Mouse (Mus musculus): Measurements from ENCODE around the gene Cd300lf. TPM values are rescaled to one million over a fixed set of nuclear protein-coding genes. Genes with fewer than 3 reads are reported as not detected.
A peak's percentile ranks its signal among the peaks of the same experiment; 100 is the strongest.

The Cd300lf gene
- polyA plus RNA-seq, 1 experiment from 2014 or later = 0.17 TPM

DNA sequence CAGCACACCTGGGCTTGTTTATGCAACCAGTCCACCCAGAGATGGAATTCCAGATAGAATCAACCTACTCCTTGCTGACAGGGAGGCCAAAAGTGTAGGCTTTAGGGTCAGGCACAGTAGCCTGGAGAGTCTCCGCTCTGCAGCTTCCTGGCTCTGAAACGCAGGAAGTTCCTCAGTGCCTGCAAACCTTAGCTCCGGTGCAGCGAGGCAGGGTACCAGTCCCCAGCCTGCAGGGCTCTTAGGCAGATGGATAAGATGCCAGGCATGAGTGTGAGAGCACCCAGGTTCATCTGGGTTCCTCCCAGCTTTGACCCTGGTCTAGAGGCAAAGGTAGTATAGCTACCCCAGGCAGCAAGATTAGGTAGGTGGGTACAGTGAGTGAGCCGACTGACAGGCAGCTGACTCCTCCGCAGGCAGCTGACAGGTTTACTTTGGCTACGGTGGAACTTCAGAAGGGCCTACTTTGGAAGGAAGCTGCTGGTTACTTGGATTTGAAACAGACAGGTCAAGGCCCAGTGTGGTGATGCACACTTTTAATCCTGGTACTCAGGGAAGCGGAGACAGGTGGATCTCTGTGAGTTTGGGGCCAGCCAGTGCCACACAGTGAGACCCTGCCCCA is 33.9 kb upstream of the Cd300lf start:
- H3K4me2 ChIP-seq = peak overlapping the region; percentile 6; the same call in 1 of the 2 replicates
- no peaks in the 10 kb centered on the region for H3K9me3 ChIP-seq
- WGBS = 87% methylated on average over 8 of the region's 8 CpGs
- peaks cover 39% of the 10 kb centered on the region for H3K4me1 ChIP-seq (replicated peaks)
- no peak for ATAC-seq (ENCODE audit: low FRiP score, low read depth)
- no peak overlapping the region for H3K9ac ChIP-seq
- H3K36me3 ChIP-seq = no peaks in the 10 kb centered on the region
- no peak overlapping the region for H3K4me3 ChIP-seq
- peaks cover 18% of the 10 kb centered on the region for H3K27me3 ChIP-seq
- H3K27ac ChIP-seq (replicated peaks) = no peak overlapping the region

DNA sequence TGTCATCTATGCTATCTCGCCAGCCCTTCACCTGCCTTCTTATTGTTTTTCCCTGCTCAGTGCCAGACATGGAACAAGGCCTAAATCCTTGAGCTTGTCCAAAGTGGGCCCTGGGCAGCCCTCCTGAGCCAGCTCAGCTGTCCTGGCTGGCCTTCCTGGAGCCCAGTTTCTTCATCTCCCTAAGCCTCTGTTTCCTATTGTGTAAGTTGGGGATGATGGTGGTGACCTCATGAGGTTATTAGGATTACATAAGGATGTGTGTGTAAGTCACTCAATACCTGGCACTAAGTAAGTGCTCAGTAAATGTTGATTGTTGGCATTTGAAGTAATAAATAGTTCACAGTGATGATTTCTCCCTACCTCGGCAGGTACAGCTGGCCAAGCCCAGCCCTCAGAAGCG is 33.0 kb upstream of the Cd300lf start:
- Histone ChIP-seq H3K9ac (no peak overlapping the region), H3K9me3 (no peaks in the 10 kb centered on the region), H3K27me3 (peaks cover 26% of the 10 kb centered on the region), H3K4me3 (no peak overlapping the region), H3K36me3 (no peaks in the 10 kb centered on the region), H3K4me1 (replicated peaks) (peaks cover 35% of the 10 kb centered on the region), H3K4me2 (no peak overlapping the region; the same call in 1 of the 2 replicates), H3K27ac (replicated peaks) (no peak overlapping the region)
- 85% methylated on average over 3 of the region's 3 CpGs for WGBS
- no peak for ATAC-seq (ENCODE audit: low FRiP score, low read depth)

DNA sequence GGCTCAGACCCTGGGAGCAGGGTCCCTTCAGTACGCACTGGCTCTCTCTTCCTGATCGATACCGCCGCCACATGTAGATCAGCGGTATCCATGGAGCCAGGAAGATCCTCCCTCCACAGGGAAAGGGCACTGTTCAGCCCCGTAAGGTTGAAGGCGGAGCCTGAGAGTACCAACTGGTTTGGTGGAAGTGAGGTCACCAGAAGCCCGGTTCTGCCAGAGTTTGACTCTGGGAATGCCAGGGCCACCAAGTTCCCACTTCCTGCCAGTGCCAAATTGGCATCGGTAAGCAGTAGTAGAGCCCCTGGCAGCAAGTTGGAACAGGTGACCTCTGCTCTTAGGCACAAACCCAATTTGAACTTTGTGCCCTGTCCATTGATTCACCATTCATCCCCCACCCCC is 31.2 kb upstream of the Cd300lf start:
- H3K27me3 ChIP-seq = peaks cover 34% of the 10 kb centered on the region

DNA sequence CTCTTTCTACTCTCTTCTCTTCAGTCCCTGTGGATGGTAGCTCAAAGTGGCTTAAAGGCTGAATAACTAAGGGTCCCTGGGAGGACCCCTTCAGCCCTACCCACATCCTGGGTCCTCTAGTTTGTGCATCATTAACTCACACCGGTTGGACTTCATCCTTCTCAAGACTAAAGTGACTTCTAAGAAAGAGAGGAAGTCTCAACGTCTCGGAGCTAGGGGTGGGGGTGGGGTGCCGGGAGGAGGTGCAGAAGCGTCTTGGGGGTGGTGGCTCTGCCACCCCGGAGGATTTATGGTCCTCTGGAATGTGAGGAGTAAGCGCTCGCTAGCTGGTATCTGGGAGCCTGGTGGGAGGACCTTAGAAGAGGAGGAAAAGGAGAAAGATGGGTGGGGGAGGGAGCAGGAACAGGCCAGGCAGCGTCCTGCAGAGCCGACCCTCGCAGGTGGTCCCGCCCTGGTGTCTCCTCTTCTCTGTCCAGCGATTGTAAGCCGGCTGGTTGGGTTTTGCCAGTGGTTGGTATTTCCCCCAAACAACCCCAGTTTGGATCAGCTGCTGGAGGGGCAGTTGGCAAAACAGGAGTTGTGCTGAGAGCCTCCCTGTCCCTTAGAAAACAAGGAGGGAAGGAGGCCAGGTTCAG is 30.7 kb upstream of the Cd300lf start:
- Histone ChIP-seq H3K9ac (peak overlapping the region; percentile 49), H3K36me3 (no peaks in the 10 kb centered on the region), H3K27ac (replicated peaks) (peak overlapping the region; percentile 40; the same call in 1 of the 2 replicates), H3K4me2 (peak overlapping the region; percentile 54), H3K4me1 (replicated peaks) (peaks cover 28% of the 10 kb centered on the region), H3K9me3 (no peaks in the 10 kb centered on the region), H3K27me3 (peaks cover 34% of the 10 kb centered on the region), H3K4me3 (peak overlapping the region; percentile 49)
- ATAC-seq (ENCODE audit: low FRiP score, low read depth) = no peak
- WGBS = under 1% methylated on average over 14 of the region's 14 CpGs

More for the DNA sequence above, 31.2 kb upstream of the Cd300lf start:
- 0 out of 2 replicates have a peak, but pooled peaks have one; percentile 10 for ATAC-seq (ENCODE audit: low FRiP score, low read depth)
- Histone ChIP-seq H3K4me2 (peak overlapping the region; percentile 54), H3K9ac (peak overlapping the region; percentile 49; the same call in 1 of the 2 replicates), H3K9me3 (no peaks in the 10 kb centered on the region), H3K4me3 (peak overlapping the region; percentile 49), H3K27ac (replicated peaks) (peak overlapping the region; percentile 40; the same call in 1 of the 2 replicates), H3K4me1 (replicated peaks) (peaks cover 28% of the 10 kb centered on the region), H3K36me3 (no peaks in the 10 kb centered on the region)
- WGBS = 1% methylated on average over 9 of the region's 9 CpGs

DNA sequence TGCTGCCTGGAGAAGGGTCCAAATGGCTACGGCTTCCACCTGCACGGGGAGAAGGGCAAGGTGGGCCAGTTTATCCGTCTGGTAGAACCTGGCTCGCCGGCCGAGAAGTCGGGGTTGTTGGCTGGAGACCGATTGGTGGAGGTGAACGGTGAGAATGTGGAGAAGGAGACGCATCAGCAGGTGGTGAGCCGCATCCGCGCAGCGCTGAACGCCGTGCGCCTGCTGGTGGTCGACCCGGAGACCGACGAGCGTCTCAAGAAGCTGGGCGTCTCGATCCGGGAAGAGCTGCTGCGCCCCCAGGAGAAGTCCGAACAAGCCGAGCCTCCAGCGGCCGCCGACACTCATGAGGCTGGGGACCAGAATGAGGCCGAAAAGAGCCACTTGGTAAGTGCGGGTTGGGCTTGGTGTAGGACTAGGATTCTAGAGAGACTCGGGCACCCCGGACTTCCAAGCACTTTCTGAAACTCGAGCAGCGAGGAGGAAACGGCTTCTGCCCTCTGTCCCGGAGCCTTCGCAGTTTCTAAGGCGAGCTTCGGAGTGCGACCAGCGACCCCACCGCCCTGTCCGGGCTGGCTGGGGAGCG is 29.9 kb upstream of the Cd300lf start:
- WGBS = under 1% methylated on average over 47 of the region's 47 CpGs
- H3K4me3 ChIP-seq = peak overlapping the region; percentile 49
- H3K9me3 ChIP-seq = 0 out of 2 replicates have a peak, but pooled peaks cover 4% of the 10 kb centered on the region
- H3K27ac ChIP-seq (replicated peaks) = peak overlapping the region; percentile 40; the same call in 1 of the 2 replicates
- peaks cover 28% of the 10 kb centered on the region for H3K4me1 ChIP-seq (replicated peaks)
- H3K4me2 ChIP-seq = peak overlapping the region; percentile 54
- H3K36me3 ChIP-seq = no peaks in the 10 kb centered on the region
- 0 out of 2 replicates have a peak, but pooled peaks have one; percentile 9 for ATAC-seq (ENCODE audit: low FRiP score, low read depth)
- peaks cover 34% of the 10 kb centered on the region for H3K27me3 ChIP-seq
- peak overlapping the region; percentile 49 for H3K9ac ChIP-seq

DNA sequence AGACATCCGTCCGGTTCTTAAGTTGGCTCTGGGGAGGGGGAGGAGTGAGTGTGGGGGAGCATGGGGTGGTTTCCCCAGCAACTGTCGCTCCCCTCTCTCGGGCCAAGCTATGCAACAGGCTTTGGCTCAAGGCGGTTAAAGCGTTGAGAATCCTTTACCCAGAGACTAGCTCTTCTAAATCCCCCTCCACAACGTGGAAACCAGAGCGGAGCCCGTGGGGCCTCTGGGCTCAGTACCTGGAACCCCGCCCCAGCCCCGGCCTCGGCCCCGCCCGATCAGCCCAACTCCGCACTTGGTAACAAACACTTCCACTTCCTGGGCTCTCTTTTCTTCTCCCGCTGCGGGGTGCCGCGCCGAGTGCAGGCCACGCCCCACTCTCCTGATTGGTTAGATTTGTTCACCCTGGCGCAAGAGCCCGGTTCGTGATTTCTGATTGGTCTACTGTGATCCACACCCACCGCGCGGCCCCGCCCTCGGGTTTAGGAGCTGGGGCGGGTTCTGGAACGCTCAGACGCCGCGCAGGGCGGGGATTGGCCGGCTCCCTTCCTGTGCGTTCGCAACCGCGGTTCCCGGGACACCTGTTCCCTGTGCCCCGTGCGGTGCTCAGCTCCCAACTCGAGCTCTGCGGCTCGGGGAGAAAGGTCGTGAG is 29.2 kb upstream of the Cd300lf start, which contains the start of gene Slc9a3r1:
TSS of gene Slc9a3r1 (plus strand) at position 510 of the 649 bp plus-strand sequence.
- peak within 1 kb of the TSS; percentile 54 for H3K4me2 ChIP-seq
- peaks cover 28% of the 10 kb centered on the region for H3K4me1 ChIP-seq (replicated peaks)
- no peaks in the 10 kb centered on the region for H3K36me3 ChIP-seq
- under 1% methylated on average over 47 of the region's 47 CpGs for whole genome bisulfite sequencing
- H3K4me3 ChIP-seq = peak within 1 kb of the TSS; percentile 49
- peak within 1 kb of the TSS; percentile 49 for H3K9ac ChIP-seq
- peak within 1 kb of the TSS; percentile 52 for H3K27ac ChIP-seq (replicated peaks)
- peak; percentile 92 for ATAC-seq (ENCODE audit: low FRiP score, low read depth)
- 0 out of 2 replicates have a peak, but pooled peaks cover 4% of the 10 kb centered on the region for H3K9me3 ChIP-seq
- H3K27me3 ChIP-seq = peaks cover 34% of the 10 kb centered on the region

DNA sequence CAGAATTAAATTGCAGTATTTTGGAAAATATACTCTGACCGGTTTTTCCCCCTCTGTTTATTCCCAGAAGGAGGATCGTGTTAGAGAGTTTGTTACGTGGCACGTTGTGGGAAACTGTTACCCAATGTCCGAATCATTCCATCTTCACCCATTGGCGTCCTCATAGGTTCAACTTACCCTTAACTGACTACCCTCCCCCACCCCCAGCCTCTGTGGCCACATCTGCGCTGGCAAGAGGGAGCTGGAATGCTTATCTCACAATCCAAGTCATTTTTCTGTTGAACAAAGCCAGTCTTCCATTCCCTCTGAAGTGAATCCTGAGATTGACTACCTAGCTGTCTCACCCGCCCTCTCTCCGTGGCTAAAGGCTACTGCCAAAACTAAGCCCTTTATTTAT is 28.4 kb upstream of the Cd300lf start:
- Histone ChIP-seq H3K4me1 (replicated peaks) (peaks cover 28% of the 10 kb centered on the region), H3K36me3 (no peaks in the 10 kb centered on the region), H3K9ac (no peak overlapping the region), H3K4me3 (no peak overlapping the region), H3K27ac (replicated peaks) (0 out of 2 replicates have a peak overlapping the region, but pooled peaks have one; percentile 52), H3K27me3 (peaks cover 34% of the 10 kb centered on the region), H3K4me2 (peak overlapping the region; percentile 54), H3K9me3 (0 out of 2 replicates have a peak, but pooled peaks cover 4% of the 10 kb centered on the region)
- 24% methylated on average over 9 of the region's 9 CpGs for WGBS
- no peak for ATAC-seq (ENCODE audit: low FRiP score, low read depth)

DNA sequence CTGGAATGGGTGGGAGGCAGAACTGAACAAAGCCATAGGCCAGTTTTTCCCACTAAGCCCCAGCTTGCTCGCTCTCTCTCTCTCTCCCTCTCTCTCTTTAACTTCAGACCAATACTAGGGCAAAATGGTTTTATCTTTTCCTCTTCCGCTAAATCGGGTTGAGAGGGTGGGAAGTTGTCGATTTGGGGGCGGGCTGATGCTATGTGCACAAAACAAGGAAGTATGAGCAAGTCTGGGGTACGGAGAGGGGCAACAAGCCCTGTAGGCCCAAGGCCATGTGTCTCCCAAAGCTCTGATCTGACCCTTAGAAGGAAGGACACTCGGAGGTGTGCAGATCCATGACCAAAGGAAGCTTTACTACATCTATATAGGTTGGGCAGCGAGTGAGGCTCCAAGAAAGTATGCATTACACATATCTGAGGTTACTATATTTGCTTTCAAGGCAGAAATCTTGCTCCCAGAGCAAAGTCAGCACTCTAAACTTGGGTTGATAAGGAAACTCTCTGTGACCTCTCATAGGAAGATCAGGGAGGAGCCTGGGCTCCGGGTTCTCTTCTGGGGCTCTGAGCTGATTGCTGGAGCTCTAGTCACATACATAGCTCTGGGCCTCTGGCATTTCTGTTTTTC is 27.9 kb upstream of the Cd300lf start:
- Histone ChIP-seq H3K9ac (no peak overlapping the region), H3K27me3 (peaks cover 37% of the 10 kb centered on the region), H3K9me3 (0 out of 2 replicates have a peak, but pooled peaks cover 4% of the 10 kb centered on the region), H3K4me2 (no peak overlapping the region), H3K4me1 (replicated peaks) (peaks cover 28% of the 10 kb centered on the region), H3K36me3 (no peaks in the 10 kb centered on the region), H3K4me3 (no peak overlapping the region), H3K27ac (replicated peaks) (no peak overlapping the region)
- WGBS = 67% methylated on average over 9 of the region's 9 CpGs
- no peak for ATAC-seq (ENCODE audit: low FRiP score, low read depth)

DNA sequence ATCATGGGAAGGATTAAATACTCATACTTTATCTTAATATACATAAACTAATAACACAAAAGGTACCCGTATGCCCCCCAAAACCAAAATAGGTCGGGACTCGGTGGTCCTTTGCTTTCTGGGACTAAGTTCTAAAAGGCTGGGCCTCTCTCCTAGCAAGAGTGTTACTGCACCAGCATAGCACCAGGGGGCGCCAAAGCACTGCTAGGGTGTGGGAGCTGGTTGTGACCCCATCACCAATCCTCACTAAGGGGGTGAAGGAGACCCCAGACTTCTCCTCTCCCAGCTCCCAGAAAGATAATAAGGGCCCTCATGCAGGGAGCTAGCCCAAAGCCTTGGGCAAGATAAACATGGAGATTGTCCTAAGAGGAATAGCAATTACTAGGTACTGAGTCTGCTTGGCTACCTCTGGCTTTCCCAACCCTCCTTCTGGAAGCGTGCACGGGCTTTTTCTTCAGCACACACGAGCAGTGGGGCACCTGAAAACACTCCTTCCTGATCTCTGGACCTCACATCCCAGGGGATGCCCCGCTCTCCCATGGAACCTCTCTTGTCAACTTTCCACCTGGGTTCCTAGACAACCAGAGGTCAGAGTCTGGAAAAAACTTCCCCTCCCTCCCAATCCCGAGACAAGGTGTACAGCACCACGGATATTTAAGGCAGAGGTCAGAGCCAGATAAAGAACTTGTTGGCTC is 27.2 kb upstream of the Cd300lf start:
- no peaks in the 10 kb centered on the region for H3K36me3 ChIP-seq
- H3K27me3 ChIP-seq = peaks cover 42% of the 10 kb centered on the region
- no peak for ATAC-seq (ENCODE audit: low FRiP score, low read depth)
- 32% methylated on average over 10 of the region's 10 CpGs for WGBS
- H3K4me2 ChIP-seq = no peak overlapping the region
- 0 out of 2 replicates have a peak, but pooled peaks cover 4% of the 10 kb centered on the region for H3K9me3 ChIP-seq
- H3K4me1 ChIP-seq (replicated peaks) = peaks cover 28% of the 10 kb centered on the region
- no peak overlapping the region for H3K27ac ChIP-seq (replicated peaks)
- no peak overlapping the region for H3K4me3 ChIP-seq
- no peak overlapping the region for H3K9ac ChIP-seq

DNA sequence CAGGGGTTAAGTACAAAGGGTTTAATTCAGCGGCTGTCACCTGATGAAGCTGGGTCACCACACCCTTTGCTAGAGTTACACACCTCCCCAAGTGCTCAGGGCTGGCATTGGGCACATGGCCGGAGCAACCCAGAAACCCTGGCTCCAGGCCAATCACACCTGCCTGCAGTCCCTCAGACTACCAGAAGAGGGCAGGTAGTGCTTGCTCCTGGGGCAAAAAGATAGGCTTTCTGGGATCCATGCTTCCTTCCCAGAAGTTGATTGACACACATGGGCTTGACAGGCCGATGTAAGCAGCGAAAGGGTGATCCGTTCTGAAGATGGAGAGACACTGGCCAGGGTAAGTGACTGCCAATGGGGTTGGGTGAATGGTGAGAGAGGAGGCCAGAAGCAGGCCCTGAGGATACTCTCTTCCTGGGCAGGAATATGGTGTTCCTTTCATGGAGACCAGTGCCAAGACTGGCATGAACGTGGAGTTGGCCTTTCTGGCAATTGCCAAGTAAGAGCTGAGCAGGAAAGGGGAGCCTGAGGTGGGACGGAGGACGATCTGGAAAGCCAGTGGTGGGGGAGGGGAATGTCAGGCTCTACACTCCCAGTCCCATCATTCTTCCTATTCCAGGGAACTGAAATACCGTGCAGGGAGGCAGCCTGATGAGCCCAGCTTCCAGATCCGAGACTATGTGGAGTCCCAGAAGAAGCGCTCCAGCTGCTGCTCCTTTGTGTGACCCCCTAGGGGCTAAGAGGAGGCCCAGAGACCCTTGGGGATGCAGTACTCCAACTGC is 26.4 kb upstream of the Cd300lf start:
- H3K27me3 ChIP-seq = peaks cover 48% of the 10 kb centered on the region
- no peak overlapping the region for H3K4me2 ChIP-seq
- WGBS = 42% methylated on average over 11 of the region's 11 CpGs
- H3K27ac ChIP-seq (replicated peaks) = no peak overlapping the region
- no peak for ATAC-seq (ENCODE audit: low FRiP score, low read depth)
- no peak overlapping the region for H3K9ac ChIP-seq
- H3K4me1 ChIP-seq (replicated peaks) = peaks cover 28% of the 10 kb centered on the region
- H3K36me3 ChIP-seq = no peaks in the 10 kb centered on the region
- H3K4me3 ChIP-seq = no peak overlapping the region
- H3K9me3 ChIP-seq = 0 out of 2 replicates have a peak, but pooled peaks cover 4% of the 10 kb centered on the region
